Mouse (Mus musculus): ENCODE results near the gene Men1.

The Men1 gene

DNA sequence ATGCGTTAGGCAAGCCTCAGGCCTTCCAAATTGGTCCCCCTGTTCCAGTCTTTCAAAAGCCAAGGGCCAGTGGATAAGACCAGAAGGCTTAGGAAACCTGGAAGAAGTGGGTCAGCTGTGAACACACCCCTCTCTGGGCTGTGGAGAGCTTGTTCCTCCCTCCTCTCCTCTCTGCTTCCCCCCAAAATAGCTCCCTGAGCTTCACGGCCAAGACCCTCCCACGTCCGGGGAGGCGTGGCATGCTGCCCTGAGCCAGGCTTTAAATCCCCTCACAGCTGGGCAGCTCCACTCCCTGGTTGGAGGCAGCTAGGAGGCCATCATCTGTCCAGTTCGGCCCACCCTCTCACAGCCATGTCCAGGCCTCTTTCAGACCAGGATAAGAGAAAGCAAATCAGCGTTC lies 49.3 kb downstream of the Men1 start, which contains the start of gene Pygm:
Pygm (plus strand) TSS at position 272 of the 400 bp plus-strand sequence.
- peaks cover 19% of the 10 kb centered on the region for H3K36me3 ChIP-seq (ENCODE audit: insufficient read depth, low read length)
- TF ChIP-seq NANOG (IDR thresholded peaks at IDR 0.05; ENCODE audit: borderline replicate concordance, low read length), result no peak
- no peak for TF ChIP-seq POU5F1 (IDR thresholded peaks at IDR 0.05; ENCODE audit: borderline replicate concordance, low read length)
- no peak for TF ChIP-seq CTCF (conservative IDR thresholded peaks at IDR 0.05; ENCODE audit: low read length)
- peaks cover 16% of the 10 kb centered on the region; the same call in 1 of the 2 replicates for H3K27me3 ChIP-seq (ENCODE audit: insufficient read depth, low read length)
- H3K4me1 ChIP-seq (replicated peaks; ENCODE audit: low read depth, low read length), result peaks cover 46% of the 10 kb centered on the region
- 0 out of 2 replicates have a peak within 1 kb of the TSS, but pooled peaks have one; percentile 29 for H3K4me3 ChIP-seq (replicated peaks; ENCODE audit: low read length)
- H3K9me3 ChIP-seq (ENCODE audit: low read length), result no peaks in the 10 kb centered on the region

DNA sequence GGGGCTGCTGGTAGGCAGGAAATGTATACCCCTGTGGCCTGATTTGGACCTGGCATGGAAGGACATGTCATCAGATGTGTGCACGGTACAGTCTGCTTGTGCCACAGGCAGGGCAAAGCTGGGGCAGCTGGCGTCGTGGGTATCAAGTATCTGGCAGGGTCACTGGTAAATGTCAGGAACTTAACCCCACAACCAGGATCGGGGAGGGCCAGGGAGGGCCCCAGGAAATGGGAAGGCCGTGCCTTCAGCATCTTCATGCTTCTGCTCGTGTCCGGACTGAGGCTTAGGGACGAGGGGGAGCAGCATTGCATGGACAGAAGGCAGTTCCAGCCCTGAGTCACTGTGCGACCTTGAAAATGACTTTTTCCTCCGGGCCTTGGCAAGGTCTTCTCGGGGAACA lies 50.2 kb downstream of the Men1 start:
- H3K9me3 ChIP-seq (ENCODE audit: low read length), result no peaks in the 10 kb centered on the region
- H3K4me1 ChIP-seq (replicated peaks; ENCODE audit: low read depth, low read length), result peaks cover 54% of the 10 kb centered on the region
- H3K4me3 ChIP-seq (replicated peaks; ENCODE audit: low read length), result 0 out of 2 replicates have a peak overlapping the region, but pooled peaks have one; percentile 29
- peaks cover 16% of the 10 kb centered on the region; the same call in 1 of the 2 replicates for H3K27me3 ChIP-seq (ENCODE audit: insufficient read depth, low read length)
- TF ChIP-seq CTCF (conservative IDR thresholded peaks at IDR 0.05; ENCODE audit: low read length) (no peak), POU5F1 (IDR thresholded peaks at IDR 0.05; ENCODE audit: borderline replicate concordance, low read length) (no peak)
- peaks cover 11% of the 10 kb centered on the region for H3K36me3 ChIP-seq (ENCODE audit: insufficient read depth, low read length)

DNA sequence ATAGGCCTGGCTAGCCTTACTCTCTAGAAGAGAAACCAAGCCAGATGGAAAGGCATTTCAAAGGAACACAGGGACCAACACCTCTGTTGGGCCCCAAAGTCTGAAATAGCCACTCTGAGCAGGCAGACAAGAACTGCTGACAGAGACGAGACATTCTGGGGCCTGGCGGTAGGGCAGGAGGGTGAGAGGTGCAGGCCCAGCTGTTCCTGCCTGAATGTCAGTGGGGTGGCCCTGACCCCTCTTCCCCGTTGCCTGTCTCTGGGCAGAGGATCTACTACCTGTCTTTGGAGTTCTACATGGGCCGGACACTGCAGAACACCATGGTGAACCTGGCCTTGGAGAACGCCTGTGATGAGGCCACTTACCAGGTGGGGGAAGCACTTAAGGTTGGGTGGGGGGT lies 50.6 kb downstream of the Men1 start:
- Histone ChIP-seq H3K4me3 (replicated peaks; ENCODE audit: low read length) (0 out of 2 replicates have a peak overlapping the region, but pooled peaks have one; percentile 29), H3K36me3 (ENCODE audit: insufficient read depth, low read length) (peaks cover 8% of the 10 kb centered on the region), H3K4me1 (replicated peaks; ENCODE audit: low read depth, low read length) (peaks cover 59% of the 10 kb centered on the region), H3K27me3 (ENCODE audit: insufficient read depth, low read length) (peaks cover 16% of the 10 kb centered on the region; the same call in 1 of the 2 replicates), H3K9me3 (ENCODE audit: low read length) (no peaks in the 10 kb centered on the region)
- TF ChIP-seq CTCF (conservative IDR thresholded peaks at IDR 0.05; ENCODE audit: low read length) (no peak), NANOG (IDR thresholded peaks at IDR 0.05; ENCODE audit: borderline replicate concordance, low read length) (no peak), POU5F1 (IDR thresholded peaks at IDR 0.05; ENCODE audit: borderline replicate concordance, low read length) (no peak)

DNA sequence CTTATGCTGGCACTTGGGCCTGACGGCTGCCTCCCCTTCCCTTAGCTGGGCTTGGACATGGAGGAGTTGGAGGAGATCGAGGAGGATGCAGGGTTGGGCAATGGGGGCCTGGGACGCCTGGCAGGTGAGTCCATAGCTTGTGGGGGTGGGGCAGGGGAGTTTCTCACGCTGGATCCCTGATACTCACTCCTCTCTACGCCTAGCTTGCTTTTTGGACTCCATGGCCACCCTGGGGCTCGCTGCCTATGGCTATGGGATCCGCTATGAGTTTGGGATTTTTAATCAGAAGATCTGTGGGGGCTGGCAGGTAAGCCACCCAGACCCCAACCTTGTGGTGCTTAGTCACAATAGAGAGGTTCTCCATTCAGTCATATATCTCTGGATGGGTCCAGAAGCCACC lies 51.0 kb downstream of the Men1 start:
- H3K4me1 ChIP-seq (replicated peaks; ENCODE audit: low read depth, low read length), result peaks cover 63% of the 10 kb centered on the region
- no peaks in the 10 kb centered on the region for H3K9me3 ChIP-seq (ENCODE audit: low read length)
- peaks cover 4% of the 10 kb centered on the region for H3K36me3 ChIP-seq (ENCODE audit: insufficient read depth, low read length)
- TF ChIP-seq POU5F1 (IDR thresholded peaks at IDR 0.05; ENCODE audit: borderline replicate concordance, low read length), result no peak
- TF ChIP-seq NANOG (IDR thresholded peaks at IDR 0.05; ENCODE audit: borderline replicate concordance, low read length), result no peak
- TF ChIP-seq CTCF (conservative IDR thresholded peaks at IDR 0.05; ENCODE audit: low read length), result no peak
- H3K27me3 ChIP-seq (ENCODE audit: insufficient read depth, low read length), result peaks cover 16% of the 10 kb centered on the region; the same call in 1 of the 2 replicates
- H3K4me3 ChIP-seq (replicated peaks; ENCODE audit: low read length), result 0 out of 2 replicates have a peak overlapping the region, but pooled peaks have one; percentile 29

DNA sequence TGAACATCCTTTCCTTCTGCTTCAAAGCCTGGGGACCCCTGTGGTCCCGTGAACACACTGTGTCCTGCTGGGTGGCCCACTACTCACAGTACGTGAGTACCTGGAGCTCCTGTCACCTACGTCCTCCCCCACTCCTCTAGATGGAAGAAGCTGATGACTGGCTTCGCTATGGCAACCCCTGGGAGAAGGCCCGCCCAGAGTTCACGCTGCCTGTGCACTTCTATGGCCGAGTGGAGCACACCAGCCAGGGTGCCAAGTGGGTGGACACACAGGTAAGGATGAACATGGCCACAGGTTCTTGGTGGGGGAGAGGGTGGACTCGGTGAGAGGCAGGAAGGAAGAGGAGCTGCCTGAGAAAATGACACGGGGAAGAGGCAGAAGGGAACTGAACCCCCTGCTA lies 51.5 kb downstream of the Men1 start:
- Histone ChIP-seq H3K4me3 (replicated peaks; ENCODE audit: low read length) (no peak overlapping the region), H3K27me3 (ENCODE audit: insufficient read depth, low read length) (peaks cover 16% of the 10 kb centered on the region; the same call in 1 of the 2 replicates), H3K36me3 (ENCODE audit: insufficient read depth, low read length) (peaks cover under 1% of the 10 kb centered on the region; the same call in 1 of the 2 replicates), H3K9me3 (ENCODE audit: low read length) (no peaks in the 10 kb centered on the region), H3K4me1 (replicated peaks; ENCODE audit: low read depth, low read length) (peaks cover 67% of the 10 kb centered on the region)
- TF ChIP-seq NANOG (IDR thresholded peaks at IDR 0.05; ENCODE audit: borderline replicate concordance, low read length) (no peak), POU5F1 (IDR thresholded peaks at IDR 0.05; ENCODE audit: borderline replicate concordance, low read length) (no peak), CTCF (conservative IDR thresholded peaks at IDR 0.05; ENCODE audit: low read length) (no peak)

DNA sequence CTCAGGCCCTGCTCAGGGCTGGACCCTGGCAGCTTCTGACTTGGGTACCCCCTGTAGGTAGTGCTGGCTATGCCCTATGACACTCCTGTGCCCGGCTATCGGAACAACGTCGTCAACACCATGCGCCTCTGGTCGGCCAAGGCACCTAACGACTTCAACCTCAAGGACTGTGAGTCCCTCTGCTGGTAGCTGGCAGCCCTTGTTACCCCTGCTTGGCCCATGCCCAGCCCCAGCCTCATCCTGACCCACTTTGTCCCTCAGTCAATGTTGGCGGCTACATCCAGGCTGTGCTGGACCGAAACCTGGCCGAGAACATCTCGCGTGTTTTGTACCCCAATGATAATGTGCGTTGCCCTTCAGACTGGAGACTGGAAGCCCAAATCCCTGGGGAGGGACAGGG lies 53.2 kb downstream of the Men1 start:
- no peak for TF ChIP-seq CTCF (conservative IDR thresholded peaks at IDR 0.05; ENCODE audit: low read length)
- H3K4me3 ChIP-seq (replicated peaks; ENCODE audit: low read length), result no peak overlapping the region
- no peaks in the 10 kb centered on the region for H3K36me3 ChIP-seq (ENCODE audit: insufficient read depth, low read length)
- H3K27me3 ChIP-seq (ENCODE audit: insufficient read depth, low read length), result peaks cover 16% of the 10 kb centered on the region; the same call in 1 of the 2 replicates
- peaks cover 78% of the 10 kb centered on the region for H3K4me1 ChIP-seq (replicated peaks; ENCODE audit: low read depth, low read length)
- H3K9me3 ChIP-seq (ENCODE audit: low read length), result no peaks in the 10 kb centered on the region

DNA sequence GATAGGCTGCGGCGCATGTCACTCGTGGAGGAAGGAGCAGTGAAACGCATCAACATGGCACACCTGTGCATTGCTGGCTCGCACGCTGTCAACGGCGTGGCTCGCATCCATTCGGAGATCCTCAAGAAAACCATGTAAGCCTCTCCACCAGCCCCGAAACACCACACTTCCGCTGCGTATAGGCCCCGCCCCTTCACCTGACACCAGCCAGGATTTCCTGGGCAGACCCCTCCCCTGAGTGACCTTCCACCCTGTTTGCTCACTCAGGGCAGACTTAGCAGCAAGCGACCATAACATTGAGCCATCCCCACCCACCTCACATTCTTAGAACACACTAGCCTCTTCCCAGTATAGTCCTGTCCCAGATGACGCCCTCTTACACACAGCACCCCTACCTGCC lies 55.0 kb downstream of the Men1 start:
- no peaks in the 10 kb centered on the region for H3K36me3 ChIP-seq (ENCODE audit: insufficient read depth, low read length)
- peaks cover 16% of the 10 kb centered on the region; the same call in 1 of the 2 replicates for H3K27me3 ChIP-seq (ENCODE audit: insufficient read depth, low read length)
- TF ChIP-seq NANOG (IDR thresholded peaks at IDR 0.05; ENCODE audit: borderline replicate concordance, low read length), result no peak
- TF ChIP-seq CTCF (conservative IDR thresholded peaks at IDR 0.05; ENCODE audit: low read length), result no peak
- no peak for TF ChIP-seq POU5F1 (IDR thresholded peaks at IDR 0.05; ENCODE audit: borderline replicate concordance, low read length)
- H3K4me1 ChIP-seq (replicated peaks; ENCODE audit: low read depth, low read length), result peaks cover 69% of the 10 kb centered on the region
- H3K4me3 ChIP-seq (replicated peaks; ENCODE audit: low read length), result peak overlapping the region; percentile 79
- H3K9me3 ChIP-seq (ENCODE audit: low read length), result no peaks in the 10 kb centered on the region

DNA sequence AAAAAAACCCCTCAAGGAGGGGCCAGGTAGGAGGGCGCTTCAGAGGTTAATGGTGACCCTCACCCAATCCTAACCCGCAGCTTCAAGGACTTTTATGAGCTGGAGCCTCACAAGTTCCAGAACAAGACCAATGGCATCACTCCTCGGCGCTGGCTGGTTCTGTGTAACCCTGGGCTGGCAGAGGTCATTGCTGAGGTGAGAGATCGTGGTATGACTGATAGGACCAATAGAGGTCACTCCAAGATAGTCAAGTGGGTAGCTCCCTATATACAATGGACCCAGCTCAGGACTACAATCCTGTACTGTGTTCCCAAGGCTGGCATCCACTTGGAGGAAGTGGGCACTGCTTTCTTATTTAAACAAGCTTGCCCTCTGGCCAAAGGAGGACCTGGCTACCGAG lies 55.5 kb downstream of the Men1 start:
- Histone ChIP-seq H3K4me1 (replicated peaks; ENCODE audit: low read depth, low read length) (peaks cover 65% of the 10 kb centered on the region), H3K4me3 (replicated peaks; ENCODE audit: low read length) (peak overlapping the region; percentile 79), H3K9me3 (ENCODE audit: low read length) (no peaks in the 10 kb centered on the region), H3K36me3 (ENCODE audit: insufficient read depth, low read length) (no peaks in the 10 kb centered on the region), H3K27me3 (ENCODE audit: insufficient read depth, low read length) (peaks cover 16% of the 10 kb centered on the region; the same call in 1 of the 2 replicates)
- no peak for TF ChIP-seq POU5F1 (IDR thresholded peaks at IDR 0.05; ENCODE audit: borderline replicate concordance, low read length)
- no peak for TF ChIP-seq NANOG (IDR thresholded peaks at IDR 0.05; ENCODE audit: borderline replicate concordance, low read length)
- no peak for TF ChIP-seq CTCF (conservative IDR thresholded peaks at IDR 0.05; ENCODE audit: low read length)

Data from E14TG2a.4 (cell line).